Mouse (Mus musculus) MEL-GATA-1-ER (cell line): ENCODE measurements around the gene Ddx59.

ENCODE experiments used
- DNase-seq: peaks from one replicate; pipeline ENCODE4 v3.0.0-alpha.2; 2012; ENCODE audit warnings: low read depth; ENCODE audit errors: extremely low read depth

Ddx59 gene

DNA sequence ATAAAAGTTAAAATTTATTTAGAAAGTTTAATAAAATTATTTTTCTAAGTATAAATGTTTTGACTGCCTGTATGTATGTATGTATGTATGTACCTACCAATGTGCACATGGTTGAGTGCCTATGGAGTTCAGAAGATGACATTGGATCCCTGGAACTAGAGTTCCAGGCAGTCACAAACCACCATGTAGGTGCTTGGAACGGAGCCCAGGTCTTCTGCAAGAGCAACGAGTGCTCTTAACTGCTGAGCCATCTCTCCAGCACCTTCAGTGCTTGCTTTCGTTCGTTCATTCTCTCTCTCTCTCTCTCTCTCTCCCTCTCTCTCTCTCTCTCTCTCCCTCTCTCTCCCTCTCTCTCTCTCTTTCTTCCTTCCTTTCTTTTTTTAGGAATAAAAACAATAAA is 32.3 kb downstream of the Ddx59 start:
- DNase-seq: no peak

DNA sequence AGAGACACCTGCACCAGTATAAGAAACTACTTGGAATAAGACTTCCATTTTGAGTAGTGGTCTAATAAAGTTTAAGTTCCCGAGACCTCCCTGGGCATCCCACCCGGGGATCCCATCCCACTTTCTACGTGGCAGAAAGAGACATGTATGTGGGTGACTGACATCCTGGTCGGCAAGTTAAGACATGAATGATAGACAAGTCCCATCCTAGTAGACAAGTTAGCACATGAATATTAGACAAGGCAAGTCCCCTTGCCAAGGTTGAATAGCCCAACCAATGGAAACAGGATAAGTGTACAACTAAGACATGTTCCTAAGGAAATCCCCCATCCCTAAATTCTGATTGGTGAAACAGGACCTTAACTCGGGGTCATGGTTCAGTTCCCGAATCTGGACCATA is 34.5 kb downstream of the Ddx59 start:
- no peak for DNase-seq

DNA sequence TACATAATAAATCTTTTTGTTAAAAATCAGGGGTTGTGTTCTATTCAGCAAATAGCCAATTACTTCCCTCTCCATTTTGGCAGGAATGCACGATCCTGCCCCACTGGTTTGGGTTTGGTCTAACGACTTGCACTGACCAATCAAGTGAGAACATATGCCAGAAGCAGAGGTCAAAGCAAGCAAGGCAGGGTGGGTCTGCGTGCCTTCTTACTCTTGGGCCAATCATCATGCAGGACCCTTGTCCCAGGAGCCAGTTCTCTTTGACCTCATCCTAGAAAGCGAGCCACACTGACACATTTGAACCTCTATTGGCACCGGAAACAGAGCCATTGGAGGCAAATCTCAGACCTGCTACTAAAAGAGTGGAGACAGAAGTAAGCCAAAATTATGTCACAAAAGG is 35.1 kb downstream of the Ddx59 start:
- no peak for DNase-seq

DNA sequence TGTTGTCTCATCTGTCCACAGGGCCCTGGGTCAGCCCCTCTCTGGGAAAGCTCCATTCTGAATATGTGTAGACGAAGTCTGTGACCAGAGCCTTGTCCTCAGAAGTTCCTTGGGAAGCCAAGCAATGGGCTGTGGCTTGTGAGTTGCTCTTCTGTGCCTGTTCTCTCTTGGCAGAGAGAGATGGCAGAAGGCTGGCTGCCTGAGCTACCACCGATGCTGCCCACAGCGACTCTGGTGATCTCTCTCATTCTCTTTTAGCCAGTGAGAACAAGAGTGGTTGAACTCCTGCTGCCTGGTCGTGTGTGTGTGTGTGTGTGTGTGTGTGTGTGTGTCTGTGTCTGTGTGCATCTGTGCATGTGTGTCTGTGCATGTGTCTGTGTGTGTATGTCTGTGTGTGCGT is 37.4 kb downstream of the Ddx59 start:
- no peak for DNase-seq

DNA sequence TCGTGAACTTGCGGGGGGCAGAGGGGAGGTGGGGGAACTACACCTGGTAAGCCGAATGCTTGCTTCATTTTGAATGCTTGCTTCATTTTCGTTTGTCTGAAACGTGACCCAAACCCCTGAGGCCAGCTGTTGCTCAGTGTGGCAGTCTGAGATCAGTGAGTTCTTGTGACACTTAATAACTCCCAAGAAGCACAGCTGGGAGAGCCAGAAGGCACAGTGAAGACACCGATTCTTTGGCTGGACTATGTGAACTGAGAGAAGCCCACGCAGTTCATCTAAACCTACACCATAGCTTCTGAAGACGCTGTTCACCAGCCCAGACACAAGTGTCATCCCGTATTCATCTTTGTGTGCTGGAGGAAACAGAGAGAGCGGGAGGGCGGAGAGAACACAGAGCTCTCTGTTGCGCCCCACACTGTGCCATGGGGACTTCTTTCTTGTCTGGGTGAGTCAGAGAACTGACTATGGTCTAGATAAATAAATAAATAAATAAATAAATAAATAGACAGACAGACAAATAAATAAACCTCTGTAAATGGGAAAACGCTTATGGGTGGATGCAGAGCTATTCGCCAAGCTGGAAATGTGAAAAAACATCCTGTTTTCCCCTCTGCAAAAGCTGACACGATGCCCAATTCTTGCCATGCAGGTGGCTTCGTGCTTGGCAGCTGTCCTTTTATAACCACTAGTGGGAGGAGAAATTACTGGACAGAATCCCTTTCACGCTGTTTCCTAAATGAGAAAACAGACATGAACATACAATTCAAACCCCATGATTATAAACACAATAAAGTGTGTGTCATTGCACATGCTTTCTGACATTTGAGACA is 40.9 kb downstream of the Ddx59 start:
- no peak for DNase-seq

DNA sequence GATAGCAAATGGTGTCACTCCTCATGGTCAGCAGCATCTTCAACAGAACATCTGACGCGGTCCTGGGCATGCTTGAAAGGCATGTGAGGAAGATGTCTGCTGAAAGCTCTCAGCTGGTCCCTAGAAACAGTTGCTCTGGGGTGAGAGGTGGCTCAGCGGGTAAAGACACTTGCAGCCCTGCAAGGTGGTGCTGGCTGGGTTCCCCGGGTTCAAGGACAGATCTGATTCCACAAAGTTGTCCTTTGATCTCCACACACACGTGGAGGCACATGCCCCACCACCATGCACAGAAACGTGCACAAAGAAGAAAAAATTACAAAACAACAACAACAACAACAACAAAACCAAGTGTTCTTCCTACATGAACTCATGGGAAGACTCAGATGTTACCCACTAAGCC is 41.7 kb downstream of the Ddx59 start:
- no peak for DNase-seq

DNA sequence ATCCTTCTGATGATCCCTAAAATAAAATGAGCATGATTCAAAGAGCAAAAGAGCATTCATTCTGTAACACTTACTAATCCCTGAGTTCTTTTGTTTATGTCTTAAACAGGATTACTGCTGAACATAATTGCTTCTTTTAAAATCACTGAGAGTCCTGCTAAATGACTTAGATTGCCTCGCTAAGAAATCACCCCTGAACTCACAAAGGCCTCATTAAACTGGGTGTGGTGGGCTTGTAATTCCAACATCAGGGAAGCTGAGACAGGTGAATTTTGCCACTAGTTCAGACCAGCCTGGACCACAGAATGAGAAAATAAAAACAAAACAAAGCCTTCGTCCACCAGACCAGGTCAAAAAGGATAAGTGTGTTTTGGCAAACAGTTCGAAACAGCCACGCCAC is 42.3 kb downstream of the Ddx59 start:
- no peak for DNase-seq

DNA sequence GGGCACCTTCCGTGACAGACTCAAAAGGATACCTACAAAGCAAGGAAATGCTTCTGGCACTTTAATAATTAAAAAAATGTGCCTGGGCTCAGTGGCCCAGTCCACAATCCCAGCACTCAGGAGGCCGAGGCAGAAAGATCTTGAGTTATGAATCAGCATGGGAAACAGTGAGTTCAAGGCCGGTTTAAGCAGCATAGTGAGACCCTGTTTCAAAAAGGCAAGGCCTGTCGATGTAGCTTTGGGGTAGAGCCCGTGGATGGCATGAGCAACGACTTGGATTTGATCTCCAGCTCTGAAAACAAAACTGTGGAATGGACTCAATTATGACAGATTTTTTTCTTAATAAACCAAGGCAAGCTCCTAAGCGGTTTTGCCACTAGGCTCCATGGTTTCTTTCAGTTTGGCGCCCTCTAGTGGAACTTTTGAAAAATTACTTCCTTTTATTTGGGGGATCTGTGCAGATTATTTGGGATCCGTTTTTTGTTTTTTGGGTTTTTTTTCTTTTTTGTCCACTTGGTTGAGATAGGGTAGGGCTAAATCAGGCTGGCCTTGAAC is 43.7 kb downstream of the Ddx59 start:
- DNase-seq: peak; percentile 39

DNA sequence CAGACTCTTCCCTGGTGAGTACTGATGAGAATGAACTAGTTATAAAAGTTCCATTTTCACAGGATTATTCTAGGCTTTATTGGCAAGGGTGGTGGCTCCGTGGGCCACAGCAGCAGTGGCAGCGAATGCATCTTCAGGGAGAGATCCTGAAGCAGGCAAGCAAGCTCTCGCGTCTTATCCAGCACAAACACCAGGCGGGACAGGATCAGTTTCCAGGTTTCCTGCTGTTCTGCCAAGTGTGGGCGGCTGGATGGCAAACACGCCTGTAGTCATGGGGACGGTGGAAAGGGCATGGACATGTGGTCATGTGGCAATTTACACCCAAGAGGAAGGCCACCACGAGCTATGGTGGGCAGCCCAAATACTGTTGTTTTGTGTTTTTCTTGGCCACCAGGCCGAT is 47.4 kb downstream of the Ddx59 start:
- DNase-seq: no peak

DNA sequence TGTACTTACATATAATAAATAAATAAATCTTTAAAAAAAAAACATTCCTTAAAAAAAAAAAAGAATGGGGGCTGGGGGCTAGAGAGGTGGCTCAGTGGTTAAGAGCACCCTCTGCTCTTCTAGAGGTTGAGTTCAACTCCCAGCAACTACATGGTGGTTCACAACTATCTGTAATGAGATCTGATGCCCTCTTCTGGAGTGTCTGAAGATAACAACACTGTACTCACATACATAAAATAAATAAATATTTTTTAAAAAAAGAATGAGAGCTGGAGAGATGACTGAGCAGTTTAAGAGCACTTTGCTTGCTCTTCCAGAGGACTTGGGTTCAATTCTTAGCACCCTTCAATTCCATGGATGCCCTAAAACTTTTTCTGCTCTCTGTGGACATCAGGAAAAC is 50.1 kb downstream of the Ddx59 start:
- no peak for DNase-seq

DNA sequence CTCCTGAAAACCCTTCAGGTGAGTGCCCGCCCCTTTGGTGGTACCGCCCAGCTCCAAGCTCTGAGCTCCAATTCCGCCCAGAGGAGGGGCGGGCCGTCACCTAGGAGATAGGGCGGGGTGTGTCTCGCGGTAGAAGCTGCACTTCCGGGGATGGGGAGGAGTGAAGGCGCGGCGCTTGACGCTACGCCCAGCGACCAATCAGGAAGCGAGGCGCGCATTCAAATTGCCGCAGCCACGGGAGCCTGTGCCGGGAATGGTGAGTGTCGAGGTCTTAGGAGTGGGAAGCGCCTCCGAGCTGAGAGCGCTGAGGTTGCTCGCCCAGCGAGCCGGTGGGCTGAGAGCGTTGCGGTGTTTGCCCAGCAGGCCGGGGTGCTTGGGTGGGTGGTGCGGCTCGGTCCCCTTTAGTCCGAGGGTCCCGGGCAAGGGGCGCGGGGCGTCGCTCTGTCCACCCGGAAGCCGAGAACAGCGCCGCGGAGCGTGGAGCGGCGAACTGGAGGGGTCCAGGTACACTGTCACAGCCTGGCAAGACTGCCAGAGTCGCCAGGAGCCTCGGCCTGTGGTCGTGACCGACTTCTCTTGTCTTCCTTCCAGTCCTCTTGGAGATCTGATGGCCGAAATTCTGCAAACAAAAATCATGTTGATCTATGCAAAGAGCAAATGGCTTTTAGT is 51.2 kb downstream of the Ddx59 start, which contains the start of gene Kif14:
TSS of gene Kif14 (plus strand) at position 201 of the 669 bp plus-strand sequence.
- peak; percentile 89 for DNase-seq

DNA sequence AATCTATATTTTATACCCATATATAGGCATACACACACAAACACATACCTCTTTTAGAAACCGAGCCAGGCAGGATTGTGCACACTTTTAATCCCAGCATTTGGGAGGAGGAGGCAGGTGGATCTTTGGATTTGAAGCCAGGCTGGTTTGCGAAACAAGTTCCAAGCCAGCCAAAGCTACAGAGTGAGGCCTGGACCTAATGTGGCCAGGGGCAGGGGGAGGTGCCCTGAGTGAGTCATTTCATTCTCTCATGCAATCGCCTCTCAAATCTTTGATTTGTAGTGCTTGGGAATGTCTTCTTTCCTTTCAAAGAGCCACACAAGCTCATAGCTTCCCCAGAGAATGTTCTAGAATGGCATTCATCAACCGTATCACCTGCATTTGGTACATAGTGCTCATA is 54.3 kb downstream of the Ddx59 start:
- no peak for DNase-seq

DNA sequence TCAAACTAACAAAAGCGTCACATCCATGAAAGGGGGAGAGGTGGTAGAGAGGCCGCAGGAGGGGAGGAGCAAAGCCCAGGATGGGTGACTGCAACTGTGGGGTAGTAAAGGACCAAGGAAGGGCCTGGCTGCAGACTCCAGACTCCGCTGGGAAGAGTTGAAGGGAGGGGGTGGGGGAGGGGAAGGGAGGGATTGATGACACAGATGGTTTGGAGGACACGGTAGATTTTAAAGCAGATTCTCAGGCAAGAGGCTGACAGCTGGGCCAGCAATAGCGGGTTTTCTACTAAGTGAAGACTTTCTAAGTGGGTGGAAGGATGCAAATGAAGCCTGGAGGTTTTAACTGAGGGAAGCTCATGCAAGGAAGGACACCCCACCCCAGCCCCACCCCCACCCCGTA is 55.4 kb downstream of the Ddx59 start:
- no peak for DNase-seq
